12 mouse cellular contexts compared by ENCODE assay signal in the genomic region with DNA sequence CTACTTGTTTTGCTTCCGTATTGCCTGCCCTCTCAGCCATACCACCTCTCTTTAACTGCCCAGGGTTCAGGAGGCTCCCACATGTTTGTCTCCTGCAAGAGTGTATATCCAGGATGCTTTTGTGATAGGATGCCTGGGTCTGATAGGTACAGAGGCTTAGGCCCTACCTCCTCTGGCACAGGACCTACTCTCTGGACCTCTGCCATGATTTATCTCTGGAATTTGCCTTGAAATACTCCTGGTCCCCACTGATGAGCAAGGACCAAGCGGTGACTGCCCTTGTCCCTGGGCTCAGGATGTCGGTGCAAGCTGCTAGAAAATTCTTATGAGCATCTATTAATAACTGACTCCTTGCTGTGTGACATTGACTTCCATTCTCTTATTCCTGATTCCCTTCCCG. TPM values are rescaled to one million over a fixed set of nuclear protein-coding genes. Genes with fewer than 3 reads are reported as not detected.
DNase-seq lines count a peak whose midpoint lies in the region; ATAC-seq and TF ChIP-seq lines count a peak whose summit lies in the region.
"Had no signal": no experiment of that assay in that cellular context is flagged by ENCODE, and none has a peak within 500 bp of the region (broad histone marks: within the 10 kb centered on the region; RNA-seq: fewer than 3 reads in every experiment).

No protein-coding gene starts in this region.

- no peak for TF ChIP-seq POLR2A in small intestine, adult 2 months (IDR thresholded peaks at IDR 0.05; ENCODE audit: low read depth, low read length)

- no peaks in the 10 kb centered on the region for H3K36me3 ChIP-seq in kidney, embryonic 15.5 days
- no peaks in the 10 kb centered on the region for H3K36me3 ChIP-seq in small intestine, adult 2 months (ENCODE audit: control insufficient read depth, insufficient read depth, low read length)
- H3K36me3 ChIP-seq: midbrain, embryonic 15.5 days had no signal

- no peak overlapping the region for H3K27ac ChIP-seq in kidney, embryonic 15.5 days
- H3K27ac ChIP-seq in small intestine, adult 2 months (ENCODE audit: insufficient read depth, low read depth, low read length), result peak overlapping the region; percentile 76
- H3K27ac ChIP-seq: midbrain, embryonic 15.5 days had no signal

- 80% methylated on average over 4 of the region's 4 CpGs for WGBS in kidney, embryonic 15.5 days
- 37% methylated on average over 4 of the region's 4 CpGs for WGBS in small intestine, adult 2 months

- no peaks in the 10 kb centered on the region for H3K27me3 ChIP-seq in kidney, embryonic 15.5 days
- H3K27me3 ChIP-seq in small intestine, adult 2 months (ENCODE audit: control insufficient read depth, insufficient read depth, low read length), result no peaks in the 10 kb centered on the region
- H3K27me3 ChIP-seq: midbrain, embryonic 15.5 days had no signal

- no peak overlapping the region for H3K4me2 ChIP-seq in kidney, embryonic 15.5 days
- H3K4me2 ChIP-seq: midbrain, embryonic 15.5 days had no signal

- no peak overlapping the region for H3K4me3 ChIP-seq in kidney, embryonic 15.5 days (replicated peaks)
- no peak overlapping the region for H3K4me3 ChIP-seq in small intestine, adult 2 months (ENCODE audit: low read depth, low read length)
- H3K4me3 ChIP-seq: midbrain, embryonic 15.5 days had no signal

- DNase-seq in cerebellum, postnatal 10 days, result peak; percentile 27 to 50
- DNase-seq in cerebellum, adult 11 months, result no peak
- DNase-seq in kidney, adult 18-20 months, result peak; percentile 45
- peak; percentile 53 for DNase-seq in ovary, adult 18-20 months (ENCODE audit: low spot score)
- DNase-seq in ovary, postnatal 14 days (ENCODE audit: low spot score), result no peak
- DNase-seq in spleen, postnatal 4 days (ENCODE audit: low spot score in 2 of 2), result no peak
- DNase-seq: cerebellum, adult 9-10 months had no signal

- peaks cover 24% of the 10 kb centered on the region for H3K4me1 ChIP-seq in kidney, embryonic 15.5 days
- H3K4me1 ChIP-seq in small intestine, adult 2 months (ENCODE audit: control insufficient read depth, insufficient read depth, insufficient read length, low read length), result peaks cover 63% of the 10 kb centered on the region
- H3K4me1 ChIP-seq: midbrain, embryonic 15.5 days had no signal

- no peak for TF ChIP-seq CTCF in small intestine, adult 2 months (IDR thresholded peaks at IDR 0.05; ENCODE audit: extremely low read depth, insufficient read length, insufficient replicate concordance, low read depth, low read length)

- no peak for ATAC-seq in kidney, embryonic 15.5 days (replicated peaks; ENCODE audit: low FRiP score)
- ATAC-seq: activated CD4-positive, CD25-positive, alpha-beta regulatory T cell, adult 4 months; forebrain, embryonic 14.5 days; midbrain, embryonic 15.5 days had no signal

- no peaks in the 10 kb centered on the region for H3K9me3 ChIP-seq in kidney, embryonic 15.5 days (replicated peaks)
- H3K9me3 ChIP-seq: midbrain, embryonic 15.5 days had no signal

- no peak overlapping the region for H3K9ac ChIP-seq in kidney, embryonic 15.5 days
- H3K9ac ChIP-seq: midbrain, embryonic 15.5 days had no signal

RNA-seq across cellular contexts. Expression of a gene that starts 12.0 kb away (rescaled TPM):
- polyA plus RNA-seq in kidney, embryonic 15.5 days (2015; fragmentation: Nextera tagmentation; extraction: Ambion mirVana), result 47.5 and 50.6 TPM in 2 replicates
- 149 and 287 TPM in 2 replicates for polyA plus RNA-seq in small intestine, adult 2 months (2012; rRNA removed)

RNA-seq across cellular contexts. Expression of a gene that starts 16.2 kb away (rescaled TPM):
- polyA plus RNA-seq in kidney, embryonic 15.5 days (2015; fragmentation: Nextera tagmentation; extraction: Ambion mirVana), result 18.8 and 20.2 TPM in 2 replicates
- 3.9 and 5.6 TPM in 2 replicates for polyA plus RNA-seq in small intestine, adult 2 months (2012; rRNA removed)

Comparison
In these comparisons a context has a peak if more than half of its experiments do, and no peak if none do; other contexts are left out.
1. DNase-seq: peak in cerebellum, postnatal 10 days (2 of 2), kidney, adult 18-20 months (single experiment) and ovary, adult 18-20 months (single experiment); none in cerebellum, adult 11 months (single experiment), ovary, postnatal 14 days (single experiment) and spleen, postnatal 4 days (0 of 2).